ENCODE assay signal across 8 mouse cellular contexts in the genomic region with DNA sequence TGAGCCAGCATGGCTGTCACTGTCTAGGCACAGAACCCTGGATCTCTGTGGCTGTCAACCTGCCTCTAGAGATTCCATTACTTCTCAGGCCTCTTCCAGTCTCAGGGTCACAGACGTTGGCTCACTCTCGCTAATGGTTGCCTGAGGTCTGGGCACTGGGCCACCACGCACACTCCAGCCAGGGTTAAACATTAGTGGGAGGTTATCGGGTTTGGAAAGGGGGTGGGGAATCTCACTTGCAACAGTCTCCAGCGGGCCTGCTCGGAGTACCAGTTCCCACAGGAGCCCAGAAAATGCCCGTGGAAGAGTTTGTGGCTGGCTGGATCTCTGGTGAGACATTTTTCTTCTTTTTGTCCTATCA. TPM values are rescaled to one million over a fixed set of nuclear protein-coding genes. Genes with fewer than 3 reads are reported as not detected.
A peak's percentile ranks its signal among the peaks of the same experiment; 100 is the strongest.
DNase-seq lines count a peak whose midpoint lies in the region; ATAC-seq and TF ChIP-seq lines count a peak whose summit lies in the region.

No protein-coding gene starts in this region.

- H3K27me3 ChIP-seq in embryonic facial prominence, embryonic 13.5 days = no peaks in the 10 kb centered on the region
- no peaks in the 10 kb centered on the region for H3K27me3 ChIP-seq in kidney, embryonic 16.5 days (ENCODE audit: insufficient read depth, low read length)

- H3K27ac ChIP-seq in left cerebral cortex, adult 2 months = peak overlapping the region; percentile 83
- peak overlapping the region; percentile 74; the same call in 1 of the 2 replicates for H3K27ac ChIP-seq in embryonic facial prominence, embryonic 13.5 days
- peak overlapping the region; percentile 92 for H3K27ac ChIP-seq in kidney, embryonic 16.5 days (ENCODE audit: low read length)

- no peak for DNase-seq in left cerebral cortex, adult 2 months (ENCODE audit: extremely low spot score in 1 of 2, low spot score in 2 of 2)
- no peak for DNase-seq in left cerebral cortex, postnatal 10 days (ENCODE audit: extremely low spot score in 1 of 2, low spot score in 2 of 2)
- DNase-seq in lung, postnatal 36 days = peak; percentile 79
- DNase-seq in cerebellum, adult 18-20 months = no peak
- no peak for DNase-seq in cerebellum, adult 9-10 months
- DNase-seq in cerebellum, adult 11-12 months = no peak

- H3K4me1 ChIP-seq in embryonic facial prominence, embryonic 13.5 days = peaks cover 36% of the 10 kb centered on the region
- H3K4me1 ChIP-seq in kidney, embryonic 16.5 days (ENCODE audit: insufficient read depth, low read length) = peaks cover 36% of the 10 kb centered on the region

- intact Hi-C loops in left cerebral cortex, adult 2 months (cut with DNase I) = loop anchor here (1.0 to 5.0 kb wide), 2 partner anchors 91 to 166 kb away; no protein-coding TSS in a partner anchor
- intact Hi-C loops in left cerebral cortex, postnatal 10 days (cut with DNase I) = loop anchor here (2.0 kb wide), 1 partner anchor 92 kb away; no protein-coding TSS in a partner anchor

- no peak for TF ChIP-seq CTCF in left cerebral cortex, adult 2 months (IDR thresholded peaks at IDR 0.05)

- 72% methylated on average over 7 of the region's 7 CpGs for WGBS in embryonic facial prominence, embryonic 13.5 days
- WGBS in kidney, embryonic 16.5 days = 42% methylated on average over 7 of the region's 7 CpGs

- H3K36me3 ChIP-seq in embryonic facial prominence, embryonic 13.5 days = no peaks in the 10 kb centered on the region
- no peaks in the 10 kb centered on the region for H3K36me3 ChIP-seq in kidney, embryonic 16.5 days (ENCODE audit: insufficient read depth, low read length)

- peak overlapping the region; percentile 21; the same call in 1 of the 2 replicates for H3K4me3 ChIP-seq in left cerebral cortex, adult 2 months
- peak overlapping the region; percentile 20; the same call in 1 of the 2 replicates for H3K4me3 ChIP-seq in embryonic facial prominence, embryonic 13.5 days
- peak overlapping the region; percentile 17; the same call in 1 of the 2 replicates for H3K4me3 ChIP-seq in kidney, embryonic 16.5 days (ENCODE audit: low read length)

- ATAC-seq in embryonic facial prominence, embryonic 13.5 days (ENCODE audit: insufficient number of reproducible peaks, insufficient read depth, low FRiP score, low TSS enrichment, low read depth) = no peak
- peak; percentile 55 for ATAC-seq in kidney, embryonic 16.5 days (ENCODE audit: low FRiP score, low TSS enrichment)

- H3K9me3 ChIP-seq in embryonic facial prominence, embryonic 13.5 days = no peaks in the 10 kb centered on the region
- no peaks in the 10 kb centered on the region for H3K9me3 ChIP-seq in kidney, embryonic 16.5 days (ENCODE audit: low read length)

- H3K9ac ChIP-seq in embryonic facial prominence, embryonic 13.5 days = peak overlapping the region; percentile 58
- peak overlapping the region; percentile 31; the same call in 1 of the 2 replicates for H3K9ac ChIP-seq in kidney, embryonic 16.5 days (replicated peaks; ENCODE audit: low read length)

- H3K4me2 ChIP-seq in embryonic facial prominence, embryonic 13.5 days = peak overlapping the region; percentile 32; the same call in 1 of the 2 replicates
- H3K4me2 ChIP-seq in kidney, embryonic 16.5 days (replicated peaks; ENCODE audit: low read depth, low read length) = peak overlapping the region; percentile 45

RNA-seq across cellular contexts. Expression of a gene that starts 0.7 kb away (rescaled TPM):
- 1 to 10 TPM; 2.5 to 2.7 TPM for total RNA-seq in left cerebral cortex, adult 2 months (2021)
- total RNA-seq in left cerebral cortex, postnatal 10 days (2021) = 1 to 10 TPM; 3.4 to 3.8 TPM
- 3.1 and 4.5 TPM in 2 replicates for polyA plus RNA-seq in embryonic facial prominence, embryonic 13.5 days (2015; fragmentation: Nextera tagmentation; extraction: Ambion mirVana)
- polyA plus RNA-seq in kidney, embryonic 16.5 days (2015; fragmentation: Nextera tagmentation; extraction: Ambion mirVana) = 14.8 and 15.7 TPM in 2 replicates

RNA-seq across cellular contexts. Expression of a gene that starts 3.3 kb away (rescaled TPM):
- 10 to 100 TPM; 10.1 to 13.4 TPM for total RNA-seq in left cerebral cortex, adult 2 months (2021)
- 10 to 100 TPM; 10.7 to 12.4 TPM for total RNA-seq in left cerebral cortex, postnatal 10 days (2021)
- 30.6 and 34.0 TPM in 2 replicates for polyA plus RNA-seq in embryonic facial prominence, embryonic 13.5 days (2015; fragmentation: Nextera tagmentation; extraction: Ambion mirVana)
- polyA plus RNA-seq in kidney, embryonic 16.5 days (2015; fragmentation: Nextera tagmentation; extraction: Ambion mirVana) = 50.6 and 52.9 TPM in 2 replicates

RNA-seq across cellular contexts. Expression of a gene that starts 15.6 kb away (rescaled TPM):
- total RNA-seq in left cerebral cortex, adult 2 months (2021) = 1 to 10 TPM; 4.3 to 4.7 TPM
- total RNA-seq in left cerebral cortex, postnatal 10 days (2021) = 1 to 10 TPM; 6.5 to 8.1 TPM
- polyA plus RNA-seq in embryonic facial prominence, embryonic 13.5 days (2015; fragmentation: Nextera tagmentation; extraction: Ambion mirVana) = 3.8 and 4.7 TPM in 2 replicates
- polyA plus RNA-seq in kidney, embryonic 16.5 days (2015; fragmentation: Nextera tagmentation; extraction: Ambion mirVana) = 3.7 and 4.4 TPM in 2 replicates

RNA-seq across cellular contexts. Expression of a gene that starts 34.5 kb away (rescaled TPM):
- 100 to 1,000 TPM in 1 of 2 experiments, 10 to 100 TPM in 1; 94.8 to 100 TPM for total RNA-seq in left cerebral cortex, adult 2 months (2021)
- total RNA-seq in left cerebral cortex, postnatal 10 days (2021) = 10 to 100 TPM; 76.8 to 80.7 TPM
- polyA plus RNA-seq in embryonic facial prominence, embryonic 13.5 days (2015; fragmentation: Nextera tagmentation; extraction: Ambion mirVana) = 164 and 179 TPM in 2 replicates
- polyA plus RNA-seq in kidney, embryonic 16.5 days (2015; fragmentation: Nextera tagmentation; extraction: Ambion mirVana) = 185 and 188 TPM in 2 replicates

RNA-seq across cellular contexts. Expression of a gene that starts 46.3 kb away (rescaled TPM):
- 1 to 10 TPM; 4.7 to 4.9 TPM for total RNA-seq in left cerebral cortex, adult 2 months (2021)
- 1 to 10 TPM; 8.3 to 9.8 TPM for total RNA-seq in left cerebral cortex, postnatal 10 days (2021)
- 4.7 TPM in 2 replicates for polyA plus RNA-seq in embryonic facial prominence, embryonic 13.5 days (2015; fragmentation: Nextera tagmentation; extraction: Ambion mirVana)
- 16.5 and 17.3 TPM in 2 replicates for polyA plus RNA-seq in kidney, embryonic 16.5 days (2015; fragmentation: Nextera tagmentation; extraction: Ambion mirVana)
